8 mouse cellular contexts compared by ENCODE assay signal in genomic region chr12:86906395-86906794, GRCm38 (mm10). TPM values are rescaled to one million over a fixed set of nuclear protein-coding genes. Genes with fewer than 3 reads are reported as not detected.
DNase-seq lines count a peak whose midpoint lies in the region; ATAC-seq and TF ChIP-seq lines count a peak whose summit lies in the region.

No protein-coding gene starts in this region.

- no peaks in the 10 kb centered on the region for H3K27me3 ChIP-seq in limb, embryonic 14.5 days (ENCODE audit: control insufficient read depth, insufficient read depth, low read length)
- H3K27me3 ChIP-seq in midbrain, postnatal 0 days (ENCODE audit: insufficient read depth, low read length), result no peaks in the 10 kb centered on the region

- WGBS in limb, embryonic 14.5 days, result 2% methylated on average over 15 of the region's 15 CpGs
- 6% methylated on average over 15 of the region's 15 CpGs for WGBS in midbrain, postnatal 0 days

- no peak overlapping the region for H3K27ac ChIP-seq in limb, embryonic 14.5 days (replicated peaks; ENCODE audit: low read depth, low read length)
- no peak overlapping the region for H3K27ac ChIP-seq in midbrain, postnatal 0 days (ENCODE audit: low read depth, low read length)

- TF ChIP-seq CTCF in midbrain, postnatal 0 days (IDR thresholded peaks at IDR 0.05), result peak; percentile 72

- no peak for TF ChIP-seq POLR2A in limb, embryonic 14.5 days (IDR thresholded peaks at IDR 0.05; ENCODE audit: borderline replicate concordance, extremely low read depth, insufficient read depth, insufficient read length)

- ATAC-seq in common myeloid progenitor, adult 5-6 weeks (replicated peaks; ENCODE audit: low read depth, poor library complexity, severe bottlenecking), result peak; percentile 93
- peak; percentile 60; the same call in 1 of the 2 replicates for ATAC-seq in limb, embryonic 14.5 days (ENCODE audit: low FRiP score, low read depth)
- ATAC-seq in midbrain, postnatal 0 days (ENCODE audit: low FRiP score), result no peak

- H3K9me3 ChIP-seq in limb, embryonic 14.5 days (ENCODE audit: control insufficient read depth, low read length), result no peaks in the 10 kb centered on the region
- no peaks in the 10 kb centered on the region for H3K9me3 ChIP-seq in midbrain, postnatal 0 days (ENCODE audit: low read length)

- H3K4me1 ChIP-seq in limb, embryonic 14.5 days (ENCODE audit: control insufficient read depth, insufficient read depth, low read length), result peaks cover 20% of the 10 kb centered on the region
- H3K4me1 ChIP-seq in midbrain, postnatal 0 days (ENCODE audit: insufficient read depth, low read length), result no peaks in the 10 kb centered on the region

- H3K9ac ChIP-seq in limb, embryonic 14.5 days (ENCODE audit: low read depth, low read length, severe bottlenecking), result no peak overlapping the region
- no peak overlapping the region for H3K9ac ChIP-seq in midbrain, postnatal 0 days (replicated peaks; ENCODE audit: low read length, poor library complexity, severe bottlenecking)

- no peak overlapping the region for H3K4me3 ChIP-seq in limb, embryonic 14.5 days (replicated peaks; ENCODE audit: low read length)
- no peak overlapping the region for H3K4me3 ChIP-seq in midbrain, postnatal 0 days (ENCODE audit: low read depth, low read length)

- H3K4me2 ChIP-seq in limb, embryonic 14.5 days (replicated peaks; ENCODE audit: low read depth, low read length, severe bottlenecking), result no peak overlapping the region
- no peak overlapping the region for H3K4me2 ChIP-seq in midbrain, postnatal 0 days (ENCODE audit: low read depth, low read length, poor library complexity, severe bottlenecking)

- DNase-seq in left cerebral cortex, adult 18-20 months (ENCODE audit: low spot score in 2 of 2), result peak; percentile 87 to 91
- DNase-seq in left cerebral cortex, adult 11 months (ENCODE audit: low spot score), result no peak
- DNase-seq in gastrocnemius, postnatal 25 days, result peak; percentile 79
- DNase-seq in kidney, adult 11 months, result peak; percentile 80
- DNase-seq in limb, embryonic 14.5 days (ENCODE audit: low spot score), result peak; percentile 81
- DNase-seq in midbrain, postnatal 0 days (ENCODE audit: low spot score), result peak; percentile 80
- peak; percentile 83 to 93 for DNase-seq in spleen, postnatal 4 days (ENCODE audit: low spot score in 2 of 2)

- H3K36me3 ChIP-seq in limb, embryonic 14.5 days (ENCODE audit: control insufficient read depth, insufficient read depth, low read length), result no peaks in the 10 kb centered on the region
- no peaks in the 10 kb centered on the region for H3K36me3 ChIP-seq in midbrain, postnatal 0 days (ENCODE audit: insufficient read depth, low read length)

RNA-seq across cellular contexts. Expression of gene Irf2bpl, which starts 21.8 kb away (rescaled TPM):
- 10 to 100 TPM; 91.6 to 93.6 TPM for total RNA-seq in left cerebral cortex, adult 18-20 months (2021)
- total RNA-seq in common myeloid progenitor, adult 5-6 weeks (2017), result 1.9 and 3.6 TPM in 2 replicates
- total RNA-seq in gastrocnemius, postnatal 25 days (2021), result 10 to 100 TPM; 22.0 to 24.0 TPM
- polyA plus RNA-seq in limb, embryonic 14.5 days (2012; rRNA removed), result 37.1 and 50.8 TPM in 2 replicates
- 33.9 and 37.0 TPM in 2 replicates for polyA plus RNA-seq in limb, embryonic 14.5 days (2014; fragmentation: Nextera tagmentation; extraction: Ambion mirVana)
- 171 and 191 TPM in 2 replicates for total RNA-seq in midbrain, postnatal 0 days (2014; rRNA removed)
- 74.2 and 86.2 TPM in 2 replicates for polyA plus RNA-seq in midbrain, postnatal 0 days (2015; fragmentation: Nextera tagmentation; extraction: Ambion mirVana)

RNA-seq across cellular contexts. Expression of gene Cipc, which starts 40.4 kb away (rescaled TPM):
- total RNA-seq in left cerebral cortex, adult 18-20 months (2021), result 10 to 100 TPM; 84.0 to 86.8 TPM
- total RNA-seq in common myeloid progenitor, adult 5-6 weeks (2017), result 23.8 and 33.9 TPM in 2 replicates
- 10 to 100 TPM; 22.7 to 32.3 TPM for total RNA-seq in gastrocnemius, postnatal 25 days (2021)
- 31.3 and 40.7 TPM in 2 replicates for polyA plus RNA-seq in limb, embryonic 14.5 days (2012; rRNA removed)
- polyA plus RNA-seq in limb, embryonic 14.5 days (2014; fragmentation: Nextera tagmentation; extraction: Ambion mirVana), result 20.0 and 21.4 TPM in 2 replicates
- 65.7 and 77.5 TPM in 2 replicates for total RNA-seq in midbrain, postnatal 0 days (2014; rRNA removed)
- polyA plus RNA-seq in midbrain, postnatal 0 days (2015; fragmentation: Nextera tagmentation; extraction: Ambion mirVana), result 34.6 and 37.6 TPM in 2 replicates
